ENCODE assay signal across 12 mouse cellular contexts in genomic region chr15:62849326-62849725, GRCm38 (mm10).
DNase-seq lines count a peak whose midpoint lies in the region; ATAC-seq and TF ChIP-seq lines count a peak whose summit lies in the region.
"Had no signal": no experiment of that assay in that cellular context is flagged by ENCODE, and none has a peak within 500 bp of the region (broad histone marks: within the 10 kb centered on the region; RNA-seq: fewer than 3 reads in every experiment).

No protein-coding gene starts in this region.

- H3K9me3 ChIP-seq in liver, postnatal 0 days (ENCODE audit: low read length): no peaks in the 10 kb centered on the region
- no peaks in the 10 kb centered on the region for H3K9me3 ChIP-seq in liver, embryonic 11.5 days (ENCODE audit: control insufficient read depth, low read length)
- no peaks in the 10 kb centered on the region for H3K9me3 ChIP-seq in midbrain, embryonic 14.5 days (ENCODE audit: control insufficient read depth, low read length)
- no peaks in the 10 kb centered on the region for H3K9me3 ChIP-seq in forebrain, embryonic 10.5 days
- H3K9me3 ChIP-seq: limb, embryonic 10.5 days; midbrain, embryonic 15.5 days; stomach, embryonic 15.5 days had no signal

- no peak for TF ChIP-seq EP300 in liver, postnatal 0 days (IDR thresholded peaks at IDR 0.05; ENCODE audit: low read depth)

- no peak overlapping the region for H3K9ac ChIP-seq in liver, postnatal 0 days (replicated peaks)
- no peak overlapping the region for H3K9ac ChIP-seq in liver, embryonic 11.5 days (ENCODE audit: low read depth, low read length)
- H3K9ac ChIP-seq in midbrain, embryonic 14.5 days (replicated peaks; ENCODE audit: low read length): no peak overlapping the region
- H3K9ac ChIP-seq: midbrain, embryonic 15.5 days; stomach, embryonic 15.5 days had no signal

- no peak overlapping the region for H3K4me2 ChIP-seq in liver, postnatal 0 days (ENCODE audit: low read depth, low read length)
- H3K4me2 ChIP-seq in liver, embryonic 11.5 days: no peak overlapping the region
- no peak overlapping the region for H3K4me2 ChIP-seq in midbrain, embryonic 14.5 days (ENCODE audit: low read length)
- H3K4me2 ChIP-seq: midbrain, embryonic 15.5 days; stomach, embryonic 15.5 days had no signal

- H3K36me3 ChIP-seq in liver, postnatal 0 days (replicated peaks; ENCODE audit: insufficient read depth, low read length): no peaks in the 10 kb centered on the region
- no peaks in the 10 kb centered on the region for H3K36me3 ChIP-seq in liver, embryonic 11.5 days (ENCODE audit: control insufficient read depth, insufficient read depth, low read length)
- no peaks in the 10 kb centered on the region for H3K36me3 ChIP-seq in midbrain, embryonic 14.5 days (ENCODE audit: control insufficient read depth, insufficient read depth, low read length)
- H3K36me3 ChIP-seq in forebrain, embryonic 10.5 days (replicated peaks): no peaks in the 10 kb centered on the region
- H3K36me3 ChIP-seq: limb, embryonic 10.5 days; midbrain, embryonic 15.5 days; stomach, embryonic 15.5 days had no signal

- no peak for ATAC-seq in liver, postnatal 0 days
- no peak for ATAC-seq in liver, embryonic 11.5 days (replicated peaks; ENCODE audit: low FRiP score)
- no peak for ATAC-seq in midbrain, embryonic 14.5 days (ENCODE audit: low FRiP score, low TSS enrichment)
- ATAC-seq: midbrain, embryonic 15.5 days had no signal

- no peak for TF ChIP-seq CTCF in liver, postnatal 0 days (IDR thresholded peaks at IDR 0.05; ENCODE audit: low read depth)

- H3K27me3 ChIP-seq in liver, postnatal 0 days (ENCODE audit: insufficient read depth, low read length): no peaks in the 10 kb centered on the region
- no peaks in the 10 kb centered on the region for H3K27me3 ChIP-seq in liver, embryonic 11.5 days (replicated peaks; ENCODE audit: control insufficient read depth, insufficient read depth, low read length)
- H3K27me3 ChIP-seq in midbrain, embryonic 14.5 days (ENCODE audit: control insufficient read depth, insufficient read depth, low read length): no peaks in the 10 kb centered on the region
- H3K27me3 ChIP-seq in forebrain, embryonic 10.5 days (ENCODE audit: poor library complexity, severe bottlenecking): no peaks in the 10 kb centered on the region
- H3K27me3 ChIP-seq: midbrain, embryonic 15.5 days; stomach, embryonic 15.5 days had no signal

- peak; percentile 8 to 9 for DNase-seq in cerebellum, postnatal 10 days
- DNase-seq in cerebellum, adult 8-10 months: no peak
- DNase-seq in liver, postnatal 0 days: peak; percentile 20
- DNase-seq in liver, embryonic 11.5 days (ENCODE audit: low spot score): no peak
- peak; percentile 65 for DNase-seq in fat pad, adult 2 months (ENCODE audit: extremely low read depth, low read depth, low spot score)
- DNase-seq in lung, postnatal 14 days: peak; percentile 0
- DNase-seq in midbrain, embryonic 14.5 days: no peak
- no peak for DNase-seq in forebrain, embryonic 10.5 days (ENCODE audit: extremely low spot score, low spot score)
- DNase-seq: right cerebral cortex, postnatal 25 days had no signal

- no peaks in the 10 kb centered on the region for H3K4me1 ChIP-seq in liver, postnatal 0 days (ENCODE audit: insufficient read depth)
- no peaks in the 10 kb centered on the region for H3K4me1 ChIP-seq in liver, embryonic 11.5 days (replicated peaks; ENCODE audit: control insufficient read depth, insufficient read depth, low read length)
- no peaks in the 10 kb centered on the region for H3K4me1 ChIP-seq in midbrain, embryonic 14.5 days (ENCODE audit: control insufficient read depth, insufficient read depth, low read length)
- no peaks in the 10 kb centered on the region for H3K4me1 ChIP-seq in forebrain, embryonic 10.5 days
- H3K4me1 ChIP-seq: limb, embryonic 10.5 days; midbrain, embryonic 15.5 days; stomach, embryonic 15.5 days had no signal

- H3K4me3 ChIP-seq in liver, postnatal 0 days (ENCODE audit: low read depth, low read length): no peak overlapping the region
- no peak overlapping the region for H3K4me3 ChIP-seq in liver, embryonic 11.5 days (ENCODE audit: low read depth, low read length)
- H3K4me3 ChIP-seq in midbrain, embryonic 14.5 days (replicated peaks; ENCODE audit: low read depth, low read length): no peak overlapping the region
- H3K4me3 ChIP-seq in forebrain, embryonic 10.5 days: no peak overlapping the region
- H3K4me3 ChIP-seq: limb, embryonic 10.5 days; midbrain, embryonic 15.5 days; stomach, embryonic 15.5 days had no signal

- no peak overlapping the region for H3K27ac ChIP-seq in liver, postnatal 0 days (ENCODE audit: low read depth)
- H3K27ac ChIP-seq in liver, embryonic 11.5 days (ENCODE audit: low read depth, low read length): no peak overlapping the region
- H3K27ac ChIP-seq in midbrain, embryonic 14.5 days (replicated peaks; ENCODE audit: low read depth, low read length): no peak overlapping the region
- H3K27ac ChIP-seq in forebrain, embryonic 10.5 days: no peak overlapping the region
- H3K27ac ChIP-seq: limb, embryonic 10.5 days; midbrain, embryonic 15.5 days; stomach, embryonic 15.5 days had no signal

Comparison
In these comparisons a context has a peak if more than half of its experiments do, and no peak if none do; other contexts are left out.
1. DNase-seq: peak in cerebellum, postnatal 10 days (2 of 2), liver, postnatal 0 days (single experiment), fat pad, adult 2 months (single experiment) and lung, postnatal 14 days (single experiment); none in cerebellum, adult 8-10 months (single experiment), liver, embryonic 11.5 days (single experiment), midbrain, embryonic 14.5 days (single experiment) and forebrain, embryonic 10.5 days (single experiment).